Comparison of ENCODE assay signal across 34 mouse cellular contexts in genomic region chr4:137379713-137380255, GRCm38 (mm10). TPM values are rescaled to one million over a fixed set of nuclear protein-coding genes. Genes with fewer than 3 reads are reported as not detected.
DNase-seq lines count a peak whose midpoint lies in the region; ATAC-seq and TF ChIP-seq lines count a peak whose summit lies in the region.
"Had no signal": no experiment of that assay in that cellular context is flagged by ENCODE, and none has a peak within 500 bp of the region (broad histone marks: within the 10 kb centered on the region; RNA-seq: fewer than 3 reads in every experiment).

No protein-coding gene starts in this region.

- H3K4me2 ChIP-seq in midbrain, embryonic 11.5 days = no peak overlapping the region
- no peak overlapping the region for H3K4me2 ChIP-seq in midbrain, postnatal 0 days (ENCODE audit: low read depth, low read length, poor library complexity, severe bottlenecking)
- H3K4me2 ChIP-seq: forebrain, embryonic 12.5 days; heart, embryonic 13.5 days; hindbrain, embryonic 14.5 days had no signal

- no peak for TF ChIP-seq CTCF in midbrain, postnatal 0 days (IDR thresholded peaks at IDR 0.05)
- no peak for TF ChIP-seq CTCF in small intestine, adult 2 months (IDR thresholded peaks at IDR 0.05; ENCODE audit: extremely low read depth, insufficient read length, insufficient replicate concordance, low read depth, low read length)

- WGBS in midbrain, embryonic 11.5 days = 90% methylated on average over 10 of the region's 10 CpGs
- WGBS in midbrain, postnatal 0 days = 88% methylated on average over 10 of the region's 10 CpGs
- 66% methylated on average over 10 of the region's 10 CpGs for WGBS in small intestine, adult 2 months

- no peak for TF ChIP-seq POLR2A in small intestine, adult 2 months (IDR thresholded peaks at IDR 0.05; ENCODE audit: low read depth, low read length)

- ATAC-seq in midbrain, embryonic 11.5 days (ENCODE audit: low FRiP score) = no peak
- ATAC-seq in midbrain, postnatal 0 days (ENCODE audit: low FRiP score) = no peak
- ATAC-seq: forebrain, embryonic 16.5 days; hindbrain, postnatal 0 days; inflammation-experienced regulatory T-cells, adult 6 months had no signal

- H3K27ac ChIP-seq in midbrain, embryonic 11.5 days (ENCODE audit: low read depth, low read length) = no peak overlapping the region
- H3K27ac ChIP-seq in midbrain, postnatal 0 days (ENCODE audit: low read depth, low read length) = no peak overlapping the region
- peak overlapping the region; percentile 15; the same call in 1 of the 2 replicates for H3K27ac ChIP-seq in small intestine, adult 2 months (ENCODE audit: insufficient read depth, low read depth, low read length)
- H3K27ac ChIP-seq: forebrain, embryonic 12.5 days; heart, adult 2 months; heart, embryonic 10.5 days; heart, embryonic 13.5 days; hindbrain, embryonic 14.5 days; hindbrain, postnatal 0 days had no signal

- no peaks in the 10 kb centered on the region for H3K4me1 ChIP-seq in midbrain, embryonic 11.5 days (ENCODE audit: control insufficient read depth, insufficient read depth, low read length)
- H3K4me1 ChIP-seq in midbrain, postnatal 0 days (ENCODE audit: insufficient read depth, low read length) = no peaks in the 10 kb centered on the region
- peaks cover 10% of the 10 kb centered on the region; the same call in 1 of the 2 replicates for H3K4me1 ChIP-seq in small intestine, adult 2 months (ENCODE audit: control insufficient read depth, insufficient read depth, insufficient read length, low read length)

- no peak overlapping the region for H3K4me3 ChIP-seq in midbrain, embryonic 11.5 days (ENCODE audit: low read depth, low read length)
- H3K4me3 ChIP-seq in midbrain, postnatal 0 days (ENCODE audit: low read depth, low read length) = no peak overlapping the region
- H3K4me3 ChIP-seq in small intestine, adult 2 months (ENCODE audit: low read depth, low read length) = no peak overlapping the region
- H3K4me3 ChIP-seq: forebrain, embryonic 12.5 days; heart, adult 2 months; heart, embryonic 10.5 days; heart, embryonic 13.5 days had no signal

- no peaks in the 10 kb centered on the region for H3K36me3 ChIP-seq in midbrain, embryonic 11.5 days (ENCODE audit: control insufficient read depth, insufficient read depth, low read length)
- H3K36me3 ChIP-seq in midbrain, postnatal 0 days (ENCODE audit: insufficient read depth, low read length) = no peaks in the 10 kb centered on the region
- H3K36me3 ChIP-seq in small intestine, adult 2 months (ENCODE audit: control insufficient read depth, insufficient read depth, low read length) = no peaks in the 10 kb centered on the region
- H3K36me3 ChIP-seq: forebrain, embryonic 12.5 days; heart, embryonic 10.5 days; heart, embryonic 13.5 days had no signal

- H3K27me3 ChIP-seq in midbrain, embryonic 11.5 days (ENCODE audit: control insufficient read depth, insufficient read depth, low read length) = no peaks in the 10 kb centered on the region
- no peaks in the 10 kb centered on the region for H3K27me3 ChIP-seq in midbrain, postnatal 0 days (ENCODE audit: insufficient read depth, low read length)
- H3K27me3 ChIP-seq in small intestine, adult 2 months (ENCODE audit: control insufficient read depth, insufficient read depth, low read length) = no peaks in the 10 kb centered on the region
- H3K27me3 ChIP-seq: CH12.LX; heart, embryonic 13.5 days had no signal

- H3K9ac ChIP-seq in midbrain, embryonic 11.5 days (ENCODE audit: low read length) = no peak overlapping the region
- H3K9ac ChIP-seq in midbrain, postnatal 0 days (replicated peaks; ENCODE audit: low read length, poor library complexity, severe bottlenecking) = no peak overlapping the region
- H3K9ac ChIP-seq: forebrain, embryonic 12.5 days; heart, embryonic 13.5 days; hindbrain, embryonic 14.5 days had no signal

- no peaks in the 10 kb centered on the region for H3K9me3 ChIP-seq in midbrain, embryonic 11.5 days (ENCODE audit: control insufficient read depth, low read length)
- H3K9me3 ChIP-seq in midbrain, postnatal 0 days (ENCODE audit: low read length) = no peaks in the 10 kb centered on the region
- H3K9me3 ChIP-seq: forebrain, embryonic 12.5 days; G1E; heart, embryonic 10.5 days; heart, embryonic 13.5 days had no signal

- DNase-seq in cerebellum, adult 9-11 months = peak; percentile 5
- DNase-seq in cerebellum, adult 18-20 months = no peak
- DNase-seq in midbrain, embryonic 11.5 days (ENCODE audit: low spot score, missing footprints) = peak; percentile 70
- no peak for DNase-seq in midbrain, postnatal 0 days (ENCODE audit: low spot score)
- peak; percentile 56 for DNase-seq in ZHBTc4 (ENCODE audit: low read depth, low spot score)
- DNase-seq in MN1 (ENCODE audit: low spot score) = no peak
- no peak for DNase-seq in thymus, postnatal 0 days (ENCODE audit: low spot score)
- DNase-seq: adrenal gland, adult 2 months; adrenal gland, postnatal 14 days; cerebellum, adult 11 months; cerebellum, adult 8-10 months; cerebellum, postnatal 14 days; gastrocnemius, postnatal 25 days; heart, adult 2 months; heart, postnatal 14 days; heart, postnatal 4 days; kidney, adult 11 months; kidney, adult 8-10 months had no signal

RNA-seq across cellular contexts. Expression of gene Cdc42, which starts 22.3 kb away (rescaled TPM):
- 710 and 751 TPM in 2 replicates for polyA plus RNA-seq in midbrain, embryonic 11.5 days (2014; fragmentation: Nextera tagmentation; extraction: Ambion mirVana)
- 583 and 680 TPM in 2 replicates for total RNA-seq in midbrain, postnatal 0 days (2014; rRNA removed)
- polyA plus RNA-seq in midbrain, postnatal 0 days (2015; fragmentation: Nextera tagmentation; extraction: Ambion mirVana) = 1,182 and 1,189 TPM in 2 replicates
- polyA plus RNA-seq in small intestine, adult 2 months (2012; rRNA removed) = 11.5 and 25.9 TPM in 2 replicates
- polyA plus RNA-seq in thymus, postnatal 0 days (2015; fragmentation: Nextera tagmentation; extraction: Ambion mirVana) = 536 and 561 TPM in 2 replicates

RNA-seq across cellular contexts. Expression of gene Cela3a, which starts 29.8 kb away (rescaled TPM):
- polyA plus RNA-seq in midbrain, embryonic 11.5 days (2014; fragmentation: Nextera tagmentation; extraction: Ambion mirVana) = not detected in 2 replicates
- not detected in 2 replicates for total RNA-seq in midbrain, postnatal 0 days (2014; rRNA removed)
- not detected in 2 replicates for polyA plus RNA-seq in midbrain, postnatal 0 days (2015; fragmentation: Nextera tagmentation; extraction: Ambion mirVana)
- polyA plus RNA-seq in small intestine, adult 2 months (2012; rRNA removed) = 23.4 TPM in 1 of 2 replicates, not detected in the other
- not detected in 2 replicates for polyA plus RNA-seq in thymus, postnatal 0 days (2015; fragmentation: Nextera tagmentation; extraction: Ambion mirVana)
- total RNA-seq: adrenal gland, adult 2 months; adrenal gland, postnatal 14 days; CH12.LX; G1E; gastrocnemius, adult 18-20 months; gastrocnemius, postnatal 25 days; granulocyte monocyte progenitor cell, adult 5-6 weeks; heart, adult 2 months; heart, postnatal 14 days; heart, postnatal 4 days; hindbrain, postnatal 0 days had no signal
- polyA plus RNA-seq: adrenal gland, adult 2 months; embryonic facial prominence, embryonic 11.5 days; embryonic facial prominence, embryonic 14.5 days; forebrain, embryonic 12.5 days; forebrain, embryonic 16.5 days; G1E; heart, adult 2 months; heart, embryonic 10.5 days; heart, embryonic 13.5 days; heart, embryonic 16.5 days; hindbrain, embryonic 11.5 days; hindbrain, embryonic 14.5 days; hindbrain, postnatal 0 days; inflammation-experienced regulatory T-cells, adult 6 months had no signal

RNA-seq across cellular contexts. Expression of gene Cela3b, which starts 50.6 kb away (rescaled TPM):
- not detected in 2 replicates for polyA plus RNA-seq in midbrain, embryonic 11.5 days (2014; fragmentation: Nextera tagmentation; extraction: Ambion mirVana)
- total RNA-seq in midbrain, postnatal 0 days (2014; rRNA removed) = not detected in 2 replicates
- not detected in 2 replicates for polyA plus RNA-seq in midbrain, postnatal 0 days (2015; fragmentation: Nextera tagmentation; extraction: Ambion mirVana)
- polyA plus RNA-seq in small intestine, adult 2 months (2012; rRNA removed) = 42.4 and 23,172 TPM in 2 replicates
- 0.40 TPM in 1 of 2 replicates, not detected in the other for polyA plus RNA-seq in thymus, postnatal 0 days (2015; fragmentation: Nextera tagmentation; extraction: Ambion mirVana)
- total RNA-seq: adrenal gland, adult 2 months; adrenal gland, postnatal 14 days; CH12.LX; G1E; gastrocnemius, postnatal 25 days; granulocyte monocyte progenitor cell, adult 5-6 weeks; heart, adult 2 months; heart, postnatal 14 days; heart, postnatal 4 days; hindbrain, postnatal 0 days had no signal
- polyA plus RNA-seq: embryonic facial prominence, embryonic 11.5 days; forebrain, embryonic 12.5 days; forebrain, embryonic 16.5 days; G1E; heart, adult 2 months; heart, embryonic 10.5 days; heart, embryonic 13.5 days; hindbrain, embryonic 11.5 days; hindbrain, embryonic 14.5 days; hindbrain, postnatal 0 days; inflammation-experienced regulatory T-cells, adult 6 months had no signal

Comparison
In these comparisons a context has a peak if more than half of its experiments do, and no peak if none do; other contexts are left out.
1. DNase-seq: peak in cerebellum, adult 9-11 months (single experiment), midbrain, embryonic 11.5 days (single experiment) and ZHBTc4 (single experiment); none in cerebellum, adult 18-20 months (0 of 2), midbrain, postnatal 0 days (single experiment), MN1 (single experiment) and thymus, postnatal 0 days (single experiment).
2. RNA of gene Cdc42, which starts 22.3 kb away (polyA plus RNA-seq): 1,182 to 1,189 TPM in midbrain, postnatal 0 days, 710 to 751 TPM in midbrain, embryonic 11.5 days and 536 to 561 TPM in thymus, postnatal 0 days; 11.5 to 25.9 TPM in small intestine, adult 2 months; every median in the first group is over 10 times any median in the second.
3. RNA of gene Cela3b, which starts 50.6 kb away (polyA plus RNA-seq): 42.4 to 23,172 TPM in small intestine, adult 2 months; 0.40 TPM in thymus, postnatal 0 days, not detected in midbrain, embryonic 11.5 days and not detected in midbrain, postnatal 0 days; every median in the first group is over 10 times any median in the second.